In the genomic region with DNA sequence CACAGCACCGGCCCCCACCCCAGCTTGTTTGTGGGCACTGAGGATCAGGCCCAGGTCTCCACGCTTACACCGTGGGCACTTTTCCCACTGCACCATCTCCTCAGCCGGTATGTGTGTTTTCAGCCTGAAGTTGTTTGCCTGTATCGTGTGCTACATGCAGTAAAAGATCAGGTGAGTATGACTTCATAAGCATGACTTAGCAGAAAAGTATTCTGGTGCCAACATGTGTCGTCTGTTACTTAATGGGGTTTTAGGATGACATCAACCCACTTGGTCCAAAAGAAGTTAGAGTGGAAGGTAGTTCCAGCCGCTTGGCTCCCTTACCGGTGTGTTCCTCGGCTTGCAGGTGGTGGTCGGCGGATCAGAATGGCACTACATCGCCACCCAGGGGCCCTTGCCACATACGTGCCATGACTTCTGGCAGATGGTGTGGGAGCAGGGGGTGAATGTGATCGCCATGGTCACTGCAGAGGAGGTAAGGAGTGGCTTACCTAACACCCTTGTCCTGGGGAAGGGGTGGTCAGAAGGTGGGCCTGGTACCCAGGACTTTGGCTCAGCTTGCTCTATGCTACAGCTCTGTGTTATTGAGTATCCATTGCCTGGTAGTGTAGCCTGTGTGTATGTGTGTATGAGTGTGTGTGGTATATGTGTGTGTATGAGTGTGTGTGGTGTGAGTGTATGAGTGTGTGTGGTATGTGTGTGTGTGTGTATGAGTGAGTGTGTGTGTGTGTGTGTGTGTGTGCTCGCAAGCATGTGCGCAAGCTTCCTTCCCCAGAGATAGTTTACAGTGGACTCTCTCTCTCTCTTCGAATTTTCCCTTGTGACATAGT, we compare ENCODE assay signal across 8 mouse cellular contexts.
DNase-seq lines count a peak whose midpoint lies in the region; ATAC-seq and TF ChIP-seq lines count a peak whose summit lies in the region.

No protein-coding gene starts in this region.

- H3K4me3 ChIP-seq in gastrocnemius, adult 2 months, result no peak overlapping the region
- H3K4me3 ChIP-seq in lung, embryonic 16.5 days (ENCODE audit: low read length), result no peak overlapping the region
- no peak overlapping the region for H3K4me3 ChIP-seq in intestine, postnatal 0 days (ENCODE audit: low read depth, low read length)

- no peak overlapping the region for H3K4me2 ChIP-seq in lung, embryonic 16.5 days (ENCODE audit: low read depth, low read length)
- no peak overlapping the region for H3K4me2 ChIP-seq in intestine, postnatal 0 days (replicated peaks; ENCODE audit: low read depth)

- no peak for DNase-seq in gastrocnemius, adult 2 months
- DNase-seq in gastrocnemius, postnatal 10 days, result no peak
- DNase-seq in lung, adult 18-20 months, result no peak
- peak; percentile 51 to 52 for DNase-seq in thymus, postnatal 10 days (ENCODE audit: low spot score in 2 of 2)
- DNase-seq in spleen, postnatal 4 days (ENCODE audit: low spot score in 2 of 2), result no peak
- DNase-seq in adrenal gland, postnatal 25 days, result no peak

- peak; percentile 41 for TF ChIP-seq CTCF in gastrocnemius, adult 2 months (IDR thresholded peaks at IDR 0.05)
- peak; percentile 57 for TF ChIP-seq CTCF in intestine, postnatal 0 days (IDR thresholded peaks at IDR 0.05; ENCODE audit: low read depth)

- H3K9ac ChIP-seq in lung, embryonic 16.5 days (ENCODE audit: low read length), result no peak overlapping the region
- no peak overlapping the region for H3K9ac ChIP-seq in intestine, postnatal 0 days (ENCODE audit: low read depth, low read length)

- intact Hi-C loops in gastrocnemius, adult 2 months (cut with DNase I), result no loop called here

- no peaks in the 10 kb centered on the region for H3K27me3 ChIP-seq in lung, embryonic 16.5 days (ENCODE audit: control insufficient read depth, insufficient read depth, low read depth, low read length)
- H3K27me3 ChIP-seq in intestine, postnatal 0 days (replicated peaks; ENCODE audit: control insufficient read depth, insufficient read depth, low read length), result no peaks in the 10 kb centered on the region

- WGBS in lung, embryonic 16.5 days, result 66% methylated on average over 17 of the region's 17 CpGs
- WGBS in intestine, postnatal 0 days, result 76% methylated on average over 17 of the region's 17 CpGs

- H3K27ac ChIP-seq in gastrocnemius, adult 2 months, result peak overlapping the region; percentile 48
- peak overlapping the region; percentile 91 for H3K27ac ChIP-seq in lung, embryonic 16.5 days (ENCODE audit: low read length)
- H3K27ac ChIP-seq in intestine, postnatal 0 days (ENCODE audit: low read depth, low read length), result no peak overlapping the region

- H3K9me3 ChIP-seq in lung, embryonic 16.5 days (ENCODE audit: control insufficient read depth, low read length), result no peaks in the 10 kb centered on the region
- H3K9me3 ChIP-seq in intestine, postnatal 0 days (ENCODE audit: control insufficient read depth), result no peaks in the 10 kb centered on the region

- peak; percentile 52 for ATAC-seq in lung, embryonic 16.5 days (ENCODE audit: low read depth)
- ATAC-seq in intestine, postnatal 0 days, result peak; percentile 37

- H3K4me1 ChIP-seq in lung, embryonic 16.5 days (replicated peaks; ENCODE audit: control insufficient read depth, insufficient read depth, low read length), result peaks cover 12% of the 10 kb centered on the region
- no peaks in the 10 kb centered on the region for H3K4me1 ChIP-seq in intestine, postnatal 0 days (replicated peaks; ENCODE audit: control insufficient read depth, insufficient read depth, low read length)

- H3K36me3 ChIP-seq in lung, embryonic 16.5 days (ENCODE audit: control insufficient read depth, insufficient read depth, low read length), result peaks cover 17% of the 10 kb centered on the region
- H3K36me3 ChIP-seq in intestine, postnatal 0 days (ENCODE audit: control insufficient read depth, insufficient read depth), result peaks cover 5% of the 10 kb centered on the region

Comparison
In these comparisons a context has a peak if more than half of its experiments do, and no peak if none do; other contexts are left out.
1. DNase-seq: peak in thymus, postnatal 10 days (2 of 2); none in gastrocnemius, adult 2 months (single experiment), gastrocnemius, postnatal 10 days (single experiment), lung, adult 18-20 months (0 of 2), spleen, postnatal 4 days (0 of 2) and adrenal gland, postnatal 25 days (single experiment).